Mouse (Mus musculus) lung, postnatal 25 days (tissue): ENCODE results near the gene Ctdnep1.

Experiments used
- DNase-seq: peaks from one replicate; pipeline ENCODE4 v3.0.0; 2022; ENCODE audit warnings: low spot score

Ctdnep1 gene

GRCm38 (mm10) chr11:70029829-70030550, 49.0 kb downstream of the Ctdnep1 start:
- DNase-seq: no peak

- no peak for DNase-seq
These were observed 49.8 kb downstream of the Ctdnep1 start for GRCm38 (mm10) chr11:70030651-70031320.

GRCm38 (mm10) chr11:70031321-70031670, 50.3 kb downstream of the Ctdnep1 start:
- no peak for DNase-seq

- no peak for DNase-seq
These were observed 57.2 kb downstream of the Ctdnep1 start for GRCm38 (mm10) chr11:70038174-70038573.

- DNase-seq: no peak
These were observed 58.7 kb downstream of the Ctdnep1 start for GRCm38 (mm10) chr11:70039631-70040030.

- no peak for DNase-seq
These were observed 59.2 kb downstream of the Ctdnep1 start for GRCm38 (mm10) chr11:70040184-70040583.
